Mouse (Mus musculus): ENCODE measurements around the gene B230217C12Rik. TPM values are rescaled to one million over a fixed set of nuclear protein-coding genes. Genes with fewer than 3 reads are reported as not detected.

B230217C12Rik gene
- polyA plus RNA-seq, 1 experiment from 2014 or later = 5.5 TPM

DNA sequence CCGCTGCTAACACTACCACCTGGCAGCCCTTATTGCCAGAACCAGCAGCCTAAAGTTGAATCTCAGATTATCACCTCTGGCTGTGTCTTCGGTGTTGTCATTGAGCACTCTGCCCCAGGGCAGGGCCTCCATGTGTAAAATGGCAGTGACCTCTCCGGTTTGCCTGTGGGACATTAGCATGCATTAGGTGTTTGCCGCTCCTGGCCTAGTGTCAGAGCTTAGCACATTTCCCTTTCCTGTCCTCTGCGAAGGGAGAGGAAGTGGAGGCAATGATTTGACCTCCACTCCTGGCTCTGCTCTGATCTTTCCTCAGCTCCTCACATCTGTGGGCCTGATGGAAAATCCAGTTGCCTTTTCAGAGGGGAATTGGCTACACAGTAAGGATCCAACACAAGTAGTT lies 20.7 kb upstream of the B230217C12Rik start:
- Histone ChIP-seq H3K27me3 (ENCODE audit: control insufficient read depth, insufficient read depth, low read length) (no peaks in the 10 kb centered on the region), H3K9ac (ENCODE audit: low read length) (no peak overlapping the region), H3K9me3 (ENCODE audit: control insufficient read depth, low read length) (no peaks in the 10 kb centered on the region), H3K27ac (replicated peaks in 1 of 2; ENCODE audit: control insufficient read depth in 1 of 2, insufficient read depth in 1 of 2, low read depth in 2 of 2, low read length in 2 of 2) (peak overlapping the region in 1 of 2 experiments; percentile 42; a peak in 1 of 4 replicates), H3K4me3 (ENCODE audit: control insufficient read depth in 1 of 2, insufficient read depth in 1 of 2, low read depth in 1 of 2, low read length in 2 of 2) (no peak overlapping the region), H3K4me2 (ENCODE audit: low read length) (no peak overlapping the region), H3K36me3 (ENCODE audit: control insufficient read depth, insufficient read depth, low read length) (peaks cover 59% of the 10 kb centered on the region), H3K4me1 (ENCODE audit: control insufficient read depth in 2 of 2, insufficient read depth in 2 of 2, low read length in 2 of 2) (peaks cover 48 to 59% of the 10 kb centered on the region in 2 experiments)
- 69% methylated on average over 5 of the region's 5 CpGs for WGBS
- no peak for ATAC-seq (ENCODE audit: insufficient number of reproducible peaks, insufficient read depth, low FRiP score, low read depth)

DNA sequence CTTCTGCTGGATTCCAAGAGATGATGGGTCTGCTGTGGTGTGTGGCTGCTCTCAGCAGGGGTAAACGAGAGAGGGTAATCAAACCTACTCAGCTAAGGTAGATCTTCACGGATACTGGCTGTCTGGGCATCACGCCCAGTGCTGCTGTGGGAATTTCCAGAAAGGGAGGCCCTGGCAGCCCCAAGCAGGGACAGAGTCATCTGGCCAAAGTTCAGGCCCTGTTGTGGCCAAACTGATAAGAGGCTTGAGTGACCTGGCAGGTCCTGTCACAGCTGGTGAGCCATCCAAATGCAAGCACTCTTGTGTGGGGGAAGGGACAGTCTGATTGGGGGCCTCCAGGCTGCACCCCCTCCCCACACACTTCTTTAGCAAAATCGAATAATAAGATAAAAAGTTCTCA lies 19.7 kb upstream of the B230217C12Rik start:
- no peak overlapping the region for H3K4me2 ChIP-seq (ENCODE audit: low read length)
- H3K27me3 ChIP-seq (ENCODE audit: control insufficient read depth, insufficient read depth, low read length) = no peaks in the 10 kb centered on the region
- H3K9me3 ChIP-seq (ENCODE audit: control insufficient read depth, low read length) = no peaks in the 10 kb centered on the region
- ATAC-seq (ENCODE audit: insufficient number of reproducible peaks, insufficient read depth, low FRiP score, low read depth) = no peak; the same call in 1 of the 2 replicates
- H3K4me3 ChIP-seq (ENCODE audit: control insufficient read depth in 1 of 2, insufficient read depth in 1 of 2, low read depth in 1 of 2, low read length in 2 of 2) = no peak overlapping the region
- peaks cover 59% of the 10 kb centered on the region for H3K36me3 ChIP-seq (ENCODE audit: control insufficient read depth, insufficient read depth, low read length)
- H3K27ac ChIP-seq (replicated peaks in 1 of 2; ENCODE audit: control insufficient read depth in 1 of 2, insufficient read depth in 1 of 2, low read depth in 2 of 2, low read length in 2 of 2) = peak overlapping the region in 1 of 2 experiments; percentile 48; a peak in 1 of 4 replicates
- WGBS = 22% methylated on average over 4 of the region's 4 CpGs
- H3K9ac ChIP-seq (ENCODE audit: low read length) = no peak overlapping the region
- peaks cover 42 to 50% of the 10 kb centered on the region in 2 experiments for H3K4me1 ChIP-seq (ENCODE audit: control insufficient read depth in 2 of 2, insufficient read depth in 2 of 2, low read length in 2 of 2)

DNA sequence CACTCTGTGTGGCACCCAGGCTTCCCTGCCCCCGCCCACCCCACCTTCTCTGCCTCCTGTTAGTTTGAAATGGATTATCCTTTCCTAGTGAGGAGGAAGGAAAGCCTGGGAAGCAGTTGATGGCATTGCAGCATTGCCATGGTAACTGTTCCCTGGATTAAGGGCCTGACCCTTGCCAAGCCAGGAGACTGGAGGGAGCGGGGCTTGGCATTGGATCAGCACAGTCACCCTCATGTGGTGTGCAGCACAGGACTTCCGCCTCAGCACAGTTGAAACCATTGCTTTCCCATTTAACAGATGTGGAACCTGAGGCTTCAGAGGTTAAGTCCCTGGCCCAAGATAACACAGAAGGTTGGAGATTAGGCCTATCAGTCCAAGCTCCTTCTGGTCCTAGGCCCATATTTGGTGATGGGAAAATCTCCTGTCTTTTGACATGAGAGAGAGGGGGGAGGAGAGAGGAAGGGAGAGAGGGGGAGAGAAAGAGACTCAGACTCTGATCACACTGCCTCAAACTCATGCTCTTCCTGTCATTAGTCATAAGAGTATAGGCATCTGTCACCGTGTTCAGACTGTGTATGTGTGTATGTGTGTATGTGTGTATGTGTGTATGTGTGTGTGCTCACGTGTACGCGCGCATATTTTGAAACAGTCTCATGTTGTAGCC lies 19.0 kb upstream of the B230217C12Rik start:
- H3K27me3 ChIP-seq (ENCODE audit: control insufficient read depth, insufficient read depth, low read length) = no peaks in the 10 kb centered on the region
- no peaks in the 10 kb centered on the region for H3K9me3 ChIP-seq (ENCODE audit: control insufficient read depth, low read length)
- no peak for ATAC-seq (ENCODE audit: insufficient number of reproducible peaks, insufficient read depth, low FRiP score, low read depth)
- H3K4me2 ChIP-seq (ENCODE audit: low read length) = no peak overlapping the region
- WGBS = 91% methylated on average over 8 of the region's 8 CpGs
- H3K9ac ChIP-seq (ENCODE audit: low read length) = no peak overlapping the region
- H3K27ac ChIP-seq (replicated peaks in 1 of 2; ENCODE audit: control insufficient read depth in 1 of 2, insufficient read depth in 1 of 2, low read depth in 2 of 2, low read length in 2 of 2) = no peak overlapping the region
- peaks cover 59% of the 10 kb centered on the region for H3K36me3 ChIP-seq (ENCODE audit: control insufficient read depth, insufficient read depth, low read length)
- H3K4me1 ChIP-seq (ENCODE audit: control insufficient read depth in 2 of 2, insufficient read depth in 2 of 2, low read length in 2 of 2) = peaks cover 38 to 46% of the 10 kb centered on the region in 2 experiments
- H3K4me3 ChIP-seq (ENCODE audit: control insufficient read depth in 1 of 2, insufficient read depth in 1 of 2, low read depth in 1 of 2, low read length in 2 of 2) = no peak overlapping the region

DNA sequence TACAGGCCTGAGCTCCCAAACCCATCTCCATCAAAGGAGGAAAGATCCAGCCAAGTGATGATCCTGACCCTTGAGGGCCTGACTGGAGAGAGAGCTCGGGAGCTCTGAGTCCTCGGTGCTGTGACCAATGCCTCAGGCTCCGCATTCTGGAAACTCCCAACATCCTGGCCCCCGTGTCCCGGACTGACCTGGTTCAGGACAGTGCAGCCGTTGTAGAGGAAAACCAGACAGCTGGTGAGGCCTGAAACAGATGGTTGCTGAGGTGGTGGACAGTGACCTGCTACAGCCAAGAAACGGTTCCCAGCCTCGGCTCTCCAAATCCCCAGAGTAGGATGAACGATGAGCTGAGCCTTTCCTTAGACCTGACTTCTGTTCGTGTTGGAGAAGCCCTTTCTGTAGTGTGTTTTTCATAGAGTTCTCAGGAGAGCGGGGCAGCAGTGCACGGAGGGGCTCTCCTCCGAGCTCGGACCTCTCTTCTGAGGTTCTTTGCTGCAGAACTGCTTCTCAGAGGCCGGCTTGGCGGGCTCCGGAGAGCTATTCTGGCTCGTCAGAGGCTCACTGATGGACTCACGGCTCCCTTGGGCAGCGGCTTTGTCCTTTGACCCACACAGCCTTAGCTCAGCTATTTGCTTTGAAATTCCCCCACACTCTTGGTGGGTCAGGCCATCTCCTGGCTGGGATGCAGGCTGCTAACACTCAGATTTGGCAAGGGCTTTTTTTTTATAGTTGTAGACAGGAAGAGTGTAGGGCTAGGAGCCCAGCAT lies 17.6 kb upstream of the B230217C12Rik start:
- H3K4me2 ChIP-seq (ENCODE audit: low read length) = no peak overlapping the region
- no peak for ATAC-seq (ENCODE audit: insufficient number of reproducible peaks, insufficient read depth, low FRiP score, low read depth)
- peaks cover 25 to 31% of the 10 kb centered on the region in 2 experiments for H3K4me1 ChIP-seq (ENCODE audit: control insufficient read depth in 2 of 2, insufficient read depth in 2 of 2, low read length in 2 of 2)
- no peak overlapping the region for H3K27ac ChIP-seq (replicated peaks in 1 of 2; ENCODE audit: control insufficient read depth in 1 of 2, insufficient read depth in 1 of 2, low read depth in 2 of 2, low read length in 2 of 2)
- no peak overlapping the region for H3K4me3 ChIP-seq (ENCODE audit: control insufficient read depth in 1 of 2, insufficient read depth in 1 of 2, low read depth in 1 of 2, low read length in 2 of 2)
- no peaks in the 10 kb centered on the region for H3K27me3 ChIP-seq (ENCODE audit: control insufficient read depth, insufficient read depth, low read length)
- H3K9me3 ChIP-seq (ENCODE audit: control insufficient read depth, low read length) = no peaks in the 10 kb centered on the region
- WGBS = 77% methylated on average over 20 of the region's 20 CpGs
- H3K36me3 ChIP-seq (ENCODE audit: control insufficient read depth, insufficient read depth, low read length) = peaks cover 62% of the 10 kb centered on the region
- H3K9ac ChIP-seq (ENCODE audit: low read length) = no peak overlapping the region

DNA sequence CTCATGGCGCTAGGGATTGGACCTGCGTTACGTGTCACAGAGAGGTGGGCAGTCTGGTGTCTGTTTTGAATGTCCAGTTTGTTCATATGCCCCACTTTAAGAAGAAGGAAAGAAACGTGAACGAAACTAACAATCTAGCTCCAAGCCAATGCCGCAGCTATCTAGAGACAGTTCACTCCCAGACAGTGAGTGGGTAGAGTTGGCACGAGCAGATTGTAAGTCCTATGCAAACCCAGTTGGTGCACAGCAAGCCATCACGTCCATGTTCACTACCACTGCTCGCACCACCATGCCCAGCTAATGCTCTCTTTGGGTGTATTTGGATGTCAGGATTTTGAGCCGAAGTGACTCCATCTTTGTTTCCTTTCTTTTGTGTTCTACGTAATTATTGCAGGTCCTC lies 16.4 kb upstream of the B230217C12Rik start:
- Histone ChIP-seq H3K36me3 (ENCODE audit: control insufficient read depth, insufficient read depth, low read length) (peaks cover 68% of the 10 kb centered on the region), H3K9me3 (ENCODE audit: control insufficient read depth, low read length) (no peaks in the 10 kb centered on the region), H3K4me2 (ENCODE audit: low read length) (no peak overlapping the region), H3K9ac (ENCODE audit: low read length) (no peak overlapping the region), H3K4me1 (ENCODE audit: control insufficient read depth in 2 of 2, insufficient read depth in 2 of 2, low read length in 2 of 2) (peaks cover 14 to 20% of the 10 kb centered on the region in 2 experiments), H3K4me3 (ENCODE audit: control insufficient read depth in 1 of 2, insufficient read depth in 1 of 2, low read depth in 1 of 2, low read length in 2 of 2) (no peak overlapping the region), H3K27me3 (ENCODE audit: control insufficient read depth, insufficient read depth, low read length) (no peaks in the 10 kb centered on the region), H3K27ac (replicated peaks in 1 of 2; ENCODE audit: control insufficient read depth in 1 of 2, insufficient read depth in 1 of 2, low read depth in 2 of 2, low read length in 2 of 2) (no peak overlapping the region)
- 92% methylated on average over 11 of the region's 11 CpGs for WGBS
- no peak for ATAC-seq (ENCODE audit: insufficient number of reproducible peaks, insufficient read depth, low FRiP score, low read depth)

DNA sequence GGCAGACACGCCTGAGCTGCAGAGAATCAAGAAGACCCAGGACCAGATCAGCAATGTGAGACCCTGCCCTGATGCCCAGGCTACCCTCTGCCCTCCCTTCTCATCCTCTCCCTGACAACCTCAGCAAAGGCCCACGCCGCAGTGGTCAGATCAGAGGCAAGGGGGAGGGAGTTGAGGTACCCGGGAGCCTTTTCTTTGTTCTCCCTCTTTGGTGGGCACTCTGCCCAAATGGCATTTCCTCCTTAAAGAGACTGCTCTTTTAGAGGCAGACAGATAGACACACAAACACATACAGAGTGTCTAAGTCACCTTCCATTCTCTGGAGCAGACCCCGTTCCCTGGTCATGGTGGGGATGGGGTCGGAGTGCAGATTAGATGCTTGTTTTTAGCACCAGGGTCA lies 15.7 kb upstream of the B230217C12Rik start:
- Histone ChIP-seq H3K36me3 (ENCODE audit: control insufficient read depth, insufficient read depth, low read length) (peaks cover 72% of the 10 kb centered on the region), H3K27ac (replicated peaks in 1 of 2; ENCODE audit: control insufficient read depth in 1 of 2, insufficient read depth in 1 of 2, low read depth in 2 of 2, low read length in 2 of 2) (no peak overlapping the region), H3K9ac (ENCODE audit: low read length) (no peak overlapping the region), H3K4me2 (ENCODE audit: low read length) (no peak overlapping the region), H3K27me3 (ENCODE audit: control insufficient read depth, insufficient read depth, low read length) (no peaks in the 10 kb centered on the region), H3K4me1 (ENCODE audit: control insufficient read depth in 2 of 2, insufficient read depth in 2 of 2, low read length in 2 of 2) (peaks cover 12 to 13% of the 10 kb centered on the region in 2 experiments), H3K9me3 (ENCODE audit: control insufficient read depth, low read length) (no peaks in the 10 kb centered on the region), H3K4me3 (ENCODE audit: control insufficient read depth in 1 of 2, insufficient read depth in 1 of 2, low read depth in 1 of 2, low read length in 2 of 2) (no peak overlapping the region)
- 62% methylated on average over 6 of the region's 6 CpGs for WGBS
- ATAC-seq (ENCODE audit: insufficient number of reproducible peaks, insufficient read depth, low FRiP score, low read depth) = no peak

DNA sequence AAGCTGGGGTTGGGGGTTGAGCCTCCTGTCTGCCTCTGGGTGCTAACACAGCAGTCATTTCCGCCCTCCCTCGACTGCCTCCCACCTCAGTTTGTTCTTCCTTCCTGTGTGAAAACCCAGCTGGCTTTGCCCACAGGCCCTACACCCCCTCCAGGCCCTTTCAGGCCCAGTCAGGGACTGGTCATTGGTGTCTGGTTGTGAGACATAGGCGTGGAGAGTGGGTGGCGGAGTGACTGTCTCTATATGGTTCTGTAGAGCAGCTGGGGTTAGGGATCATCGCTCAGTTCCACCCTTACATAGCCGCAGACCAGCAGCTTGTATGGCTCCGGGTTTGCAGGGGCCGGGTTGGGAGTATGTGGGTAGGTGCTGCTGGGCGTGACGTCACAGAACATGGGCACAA lies 15.3 kb upstream of the B230217C12Rik start:
- H3K27me3 ChIP-seq (ENCODE audit: control insufficient read depth, insufficient read depth, low read length) = no peaks in the 10 kb centered on the region
- H3K36me3 ChIP-seq (ENCODE audit: control insufficient read depth, insufficient read depth, low read length) = peaks cover 75% of the 10 kb centered on the region
- H3K4me3 ChIP-seq (ENCODE audit: control insufficient read depth in 1 of 2, insufficient read depth in 1 of 2, low read depth in 1 of 2, low read length in 2 of 2) = no peak overlapping the region
- H3K4me2 ChIP-seq (ENCODE audit: low read length) = no peak overlapping the region
- H3K4me1 ChIP-seq (ENCODE audit: control insufficient read depth in 2 of 2, insufficient read depth in 2 of 2, low read length in 2 of 2) = peaks cover 11 to 12% of the 10 kb centered on the region in 2 experiments
- H3K9ac ChIP-seq (ENCODE audit: low read length) = no peak overlapping the region
- ATAC-seq (ENCODE audit: insufficient number of reproducible peaks, insufficient read depth, low FRiP score, low read depth) = no peak
- no peaks in the 10 kb centered on the region for H3K9me3 ChIP-seq (ENCODE audit: control insufficient read depth, low read length)
- 80% methylated on average over 10 of the region's 10 CpGs for WGBS
- H3K27ac ChIP-seq (replicated peaks in 1 of 2; ENCODE audit: control insufficient read depth in 1 of 2, insufficient read depth in 1 of 2, low read depth in 2 of 2, low read length in 2 of 2) = no peak overlapping the region
